Mouse (Mus musculus): ENCODE data around the gene Hlx.

DNA sequence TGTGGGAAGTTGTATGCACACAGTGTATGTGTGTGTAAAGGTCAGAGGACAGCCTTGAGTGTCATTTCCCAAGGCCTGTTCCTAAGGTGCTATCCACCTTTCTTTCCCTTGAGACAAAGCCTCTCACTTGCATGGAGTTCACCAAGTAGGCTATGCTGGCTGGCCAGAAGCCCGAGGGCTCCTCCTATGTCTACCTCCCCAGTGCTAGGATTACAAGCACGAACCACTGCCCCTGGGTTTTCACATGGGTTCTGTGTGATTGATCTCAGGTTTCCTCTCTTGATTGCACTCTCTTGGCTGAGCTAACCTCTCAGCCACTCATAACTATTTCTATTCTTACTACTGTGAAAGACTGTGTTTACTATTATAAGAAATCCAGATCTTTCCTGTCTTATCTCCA lies 54.8 kb downstream of the Hlx start:
- no peak for TF ChIP-seq CTCF (IDR thresholded peaks at IDR 0.05; ENCODE audit: extremely low read depth, insufficient read depth, low read length)
- TF ChIP-seq POLR2A (IDR thresholded peaks at IDR 0.05; ENCODE audit: extremely low read depth, insufficient read depth, low read length), result no peak
